Comparison of ENCODE assay signal across 19 mouse cellular contexts in genomic region chr9:107003187-107003586, GRCm38 (mm10).
"Had no signal": no experiment of that assay in that cellular context is flagged by ENCODE, and none has a peak within 500 bp of the region (broad histone marks: within the 10 kb centered on the region; RNA-seq: fewer than 3 reads in every experiment).

No protein-coding gene starts in this region.

- H3K4me2 ChIP-seq: limb, embryonic 12.5 days; limb, embryonic 15.5 days; liver, embryonic 11.5 days; lung, embryonic 14.5 days; midbrain, embryonic 11.5 days; stomach, embryonic 15.5 days had no signal

- ATAC-seq: liver, postnatal 0 days; lung, postnatal 0 days had no signal

- H3K4me1 ChIP-seq: limb, embryonic 12.5 days; limb, embryonic 15.5 days; stomach, embryonic 15.5 days had no signal

- H3K4me3 ChIP-seq: limb, embryonic 12.5 days; limb, embryonic 15.5 days; stomach, embryonic 15.5 days had no signal

- H3K27me3 ChIP-seq: limb, embryonic 12.5 days; limb, embryonic 15.5 days; stomach, embryonic 15.5 days had no signal

- H3K27ac ChIP-seq: limb, embryonic 12.5 days; limb, embryonic 15.5 days; liver, embryonic 14.5 days; stomach, embryonic 15.5 days had no signal

- H3K36me3 ChIP-seq: limb, embryonic 12.5 days; limb, embryonic 15.5 days; stomach, embryonic 15.5 days had no signal

- H3K9ac ChIP-seq: limb, embryonic 12.5 days; limb, embryonic 15.5 days; liver, embryonic 14.5 days; liver, postnatal 0 days; lung, embryonic 14.5 days; stomach, embryonic 15.5 days had no signal

- DNase-seq: kidney, adult 18-20 months; kidney, adult 9 months; kidney, postnatal 14 days; kidney, postnatal 4 days; liver, postnatal 0 days; lung, embryonic 14.5 days; lung, postnatal 4 days; midbrain, embryonic 14.5 days; right cerebral cortex, postnatal 14 days; spleen, adult 18-20 months; thymus, adult 18-20 months; thymus, postnatal 36 days had no signal

- H3K9me3 ChIP-seq: limb, embryonic 12.5 days; limb, embryonic 15.5 days; stomach, embryonic 15.5 days had no signal
